Mouse (Mus musculus): ENCODE data around the gene Relch.
"Not testable (repeated sequence)": the region's sequence is repeated elsewhere in the genome, so short reads cannot be mapped to it uniquely, and the experiment has no call there.

Relch gene

GRCm38 (mm10) chr1:105746444-105746843 lies 82.8 kb downstream of the Relch start:
- DNase-seq (ENCODE audit: low spot score): no peak

- DNase-seq (ENCODE audit: low spot score): no peak
These were observed 83.4 kb downstream of the Relch start for GRCm38 (mm10) chr1:105746858-105747596.

- DNase-seq (ENCODE audit: low spot score): no peak
These were observed 84.6 kb downstream of the Relch start for GRCm38 (mm10) chr1:105748091-105748799.

- no peak for DNase-seq (ENCODE audit: low spot score)
These were observed 88.5 kb downstream of the Relch start for GRCm38 (mm10) chr1:105752196-105752595.

- no peak for DNase-seq (ENCODE audit: low spot score)
These were observed 89.3 kb downstream of the Relch start for GRCm38 (mm10) chr1:105752944-105753343.

- DNase-seq (ENCODE audit: low spot score): no peak
These were observed 95.1 kb downstream of the Relch start for GRCm38 (mm10) chr1:105758798-105759197.

GRCm38 (mm10) chr1:105759422-105760165 lies 95.9 kb downstream of the Relch start:
- DNase-seq (ENCODE audit: low spot score): no peak

- DNase-seq (ENCODE audit: low spot score): no peak
These were observed 101.9 kb downstream of the Relch start for GRCm38 (mm10) chr1:105765586-105765985.

GRCm38 (mm10) chr1:105766099-105766498 lies 102.4 kb downstream of the Relch start:
- DNase-seq (ENCODE audit: low spot score): not testable (repeated sequence)

GRCm38 (mm10) chr1:105768397-105768796 lies 104.7 kb downstream of the Relch start:
- no peak for DNase-seq (ENCODE audit: low spot score)

GRCm38 (mm10) chr1:105770685-105771084 lies 107.0 kb downstream of the Relch start:
- no peak for DNase-seq (ENCODE audit: low spot score)

GRCm38 (mm10) chr1:105776426-105776825 lies 112.8 kb downstream of the Relch start:
- DNase-seq (ENCODE audit: low spot score): no peak

GRCm38 (mm10) chr1:105780079-105780456 lies 116.4 kb downstream of the Relch start:
- no peak for DNase-seq (ENCODE audit: low spot score)

- DNase-seq (ENCODE audit: low spot score): no peak
These were observed 117.0 kb downstream of the Relch start, which contains the start of gene Tnfrsf11a for GRCm38 (mm10) chr1:105780457-105781364. TSS of gene Tnfrsf11a (plus strand) at chr1:105780718.

- no peak for DNase-seq (ENCODE audit: low spot score)
These were observed 117.9 kb downstream of the Relch start for GRCm38 (mm10) chr1:105781391-105782146.

- DNase-seq (ENCODE audit: low spot score): no peak
These were observed 120.8 kb downstream of the Relch start for GRCm38 (mm10) chr1:105784257-105785016.

GRCm38 (mm10) chr1:105785146-105785545 lies 121.5 kb downstream of the Relch start:
- DNase-seq (ENCODE audit: low spot score): no peak

- DNase-seq (ENCODE audit: low spot score): no peak
These were observed 123.2 kb downstream of the Relch start for GRCm38 (mm10) chr1:105786731-105787357.

GRCm38 (mm10) chr1:105790103-105790502 lies 126.4 kb downstream of the Relch start:
- no peak for DNase-seq (ENCODE audit: low spot score)

- no peak for DNase-seq (ENCODE audit: low spot score)
These were observed 131.0 kb downstream of the Relch start for GRCm38 (mm10) chr1:105794670-105795069.
